ENCODE assay signal across 15 mouse cellular contexts in the genomic region with DNA sequence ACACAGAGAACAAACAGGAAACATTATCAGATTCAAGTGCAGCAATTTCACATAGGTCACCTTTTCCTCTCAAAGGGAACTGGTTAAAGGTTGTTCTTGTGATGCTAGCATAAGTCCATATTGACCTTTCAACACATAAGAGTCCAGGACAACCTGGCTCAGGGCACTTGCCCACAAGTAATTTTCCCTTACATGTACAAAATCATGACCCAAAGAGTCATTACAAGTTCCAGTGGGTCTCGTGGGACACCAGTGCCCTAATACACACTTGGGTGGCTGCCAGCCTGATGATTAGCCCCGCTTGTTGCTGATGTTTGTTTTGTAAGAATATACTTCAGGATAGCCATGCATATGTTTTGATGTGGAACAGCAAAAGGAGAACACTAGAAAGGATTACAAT.
DNase-seq lines count a peak whose midpoint lies in the region; ATAC-seq and TF ChIP-seq lines count a peak whose summit lies in the region.
"Had no signal": no experiment of that assay in that cellular context is flagged by ENCODE, and none has a peak within 500 bp of the region (broad histone marks: within the 10 kb centered on the region; RNA-seq: fewer than 3 reads in every experiment).

No protein-coding gene starts in this region.

- no peak overlapping the region for H3K4me2 ChIP-seq in heart, embryonic 11.5 days
- H3K4me2 ChIP-seq in lung, postnatal 0 days (replicated peaks; ENCODE audit: low read depth, low read length) = no peak overlapping the region
- no peak overlapping the region for H3K4me2 ChIP-seq in forebrain, embryonic 15.5 days (replicated peaks)
- H3K4me2 ChIP-seq: hindbrain, embryonic 14.5 days; lung, embryonic 15.5 days; midbrain, embryonic 13.5 days; neural tube, embryonic 12.5 days had no signal

- no peaks in the 10 kb centered on the region for H3K4me1 ChIP-seq in heart, embryonic 11.5 days (ENCODE audit: control insufficient read depth, insufficient read depth, low read length)
- H3K4me1 ChIP-seq in lung, postnatal 0 days (ENCODE audit: insufficient read depth, low read depth, low read length) = no peaks in the 10 kb centered on the region
- H3K4me1 ChIP-seq in forebrain, embryonic 15.5 days = peaks cover 16% of the 10 kb centered on the region
- H3K4me1 ChIP-seq in thymus, adult 2 months (replicated peaks; ENCODE audit: control insufficient read depth, insufficient read depth, low read length) = no peaks in the 10 kb centered on the region

- ATAC-seq in heart, embryonic 11.5 days (replicated peaks; ENCODE audit: insufficient number of reproducible peaks, low FRiP score, low TSS enrichment) = no peak
- no peak for ATAC-seq in lung, postnatal 0 days
- ATAC-seq in forebrain, embryonic 15.5 days (replicated peaks) = no peak
- ATAC-seq: forebrain, embryonic 14.5 days; midbrain, embryonic 13.5 days had no signal

- WGBS in heart, embryonic 11.5 days (ENCODE audit: insufficient replicate concordance) = 52% methylated on average over 2 of the region's 2 CpGs
- WGBS in lung, postnatal 0 days = 39% methylated on average over 2 of the region's 2 CpGs
- WGBS in forebrain, embryonic 15.5 days = 48% methylated on average over 2 of the region's 2 CpGs
- 90% methylated on average over 2 of the region's 2 CpGs for WGBS in thymus, adult 2 months

- no peaks in the 10 kb centered on the region for H3K9me3 ChIP-seq in heart, embryonic 11.5 days (replicated peaks; ENCODE audit: control insufficient read depth, low read length)
- H3K9me3 ChIP-seq in lung, postnatal 0 days (ENCODE audit: low read length) = no peaks in the 10 kb centered on the region
- no peaks in the 10 kb centered on the region for H3K9me3 ChIP-seq in forebrain, embryonic 15.5 days
- H3K9me3 ChIP-seq: lung, embryonic 15.5 days; midbrain, embryonic 13.5 days had no signal

- H3K9ac ChIP-seq in heart, embryonic 11.5 days (ENCODE audit: low read depth, low read length) = no peak overlapping the region
- no peak overlapping the region for H3K9ac ChIP-seq in lung, postnatal 0 days (replicated peaks; ENCODE audit: low read depth)
- H3K9ac ChIP-seq in forebrain, embryonic 15.5 days (replicated peaks) = no peak overlapping the region
- H3K9ac ChIP-seq: hindbrain, embryonic 14.5 days; lung, embryonic 15.5 days; midbrain, embryonic 13.5 days; neural tube, embryonic 12.5 days had no signal

- H3K27ac ChIP-seq in heart, embryonic 11.5 days (ENCODE audit: low read depth, low read length) = no peak overlapping the region
- H3K27ac ChIP-seq in lung, postnatal 0 days (ENCODE audit: low read length) = no peak overlapping the region
- no peak overlapping the region for H3K27ac ChIP-seq in forebrain, embryonic 15.5 days (replicated peaks)
- no peak overlapping the region for H3K27ac ChIP-seq in thymus, adult 2 months (ENCODE audit: control insufficient read depth, insufficient read depth, low read length)
- H3K27ac ChIP-seq: hindbrain, embryonic 14.5 days; layer of hippocampus, adult 2 months; lung, embryonic 15.5 days; midbrain, embryonic 13.5 days; neural tube, embryonic 12.5 days had no signal

- H3K4me3 ChIP-seq in heart, embryonic 11.5 days (ENCODE audit: low read depth, low read length) = no peak overlapping the region
- no peak overlapping the region for H3K4me3 ChIP-seq in lung, postnatal 0 days (ENCODE audit: low read depth, low read length)
- no peak overlapping the region for H3K4me3 ChIP-seq in forebrain, embryonic 15.5 days
- H3K4me3 ChIP-seq in thymus, adult 2 months (ENCODE audit: control insufficient read depth, insufficient read depth, low read length) = no peak overlapping the region
- H3K4me3 ChIP-seq: layer of hippocampus, adult 2 months; lung, embryonic 15.5 days; midbrain, embryonic 13.5 days; neural tube, embryonic 12.5 days had no signal

- no peak for TF ChIP-seq CTCF in lung, postnatal 0 days (IDR thresholded peaks at IDR 0.05)
- TF ChIP-seq CTCF in thymus, adult 2 months (IDR thresholded peaks at IDR 0.05; ENCODE audit: borderline replicate concordance, control insufficient read depth, extremely low read depth, insufficient read depth, low read length, poor library complexity) = no peak

- intact Hi-C loops in heart, postnatal 36 days (cut with DNase I) = no loop called here

- H3K36me3 ChIP-seq in heart, embryonic 11.5 days (ENCODE audit: control insufficient read depth, insufficient read depth, low read length) = peaks cover 2% of the 10 kb centered on the region; the same call in 1 of the 2 replicates
- no peaks in the 10 kb centered on the region for H3K36me3 ChIP-seq in lung, postnatal 0 days (ENCODE audit: insufficient read depth, low read length)
- no peaks in the 10 kb centered on the region for H3K36me3 ChIP-seq in forebrain, embryonic 15.5 days
- H3K36me3 ChIP-seq in thymus, adult 2 months (ENCODE audit: control insufficient read depth, insufficient read depth, low read length) = no peaks in the 10 kb centered on the region
- H3K36me3 ChIP-seq: lung, embryonic 15.5 days; neural tube, embryonic 12.5 days had no signal

- H3K27me3 ChIP-seq in heart, embryonic 11.5 days (ENCODE audit: control insufficient read depth, insufficient read depth, low read length) = no peaks in the 10 kb centered on the region
- H3K27me3 ChIP-seq in lung, postnatal 0 days (replicated peaks; ENCODE audit: insufficient read depth, low read length) = no peaks in the 10 kb centered on the region
- H3K27me3 ChIP-seq in forebrain, embryonic 15.5 days = no peaks in the 10 kb centered on the region
- no peaks in the 10 kb centered on the region for H3K27me3 ChIP-seq in thymus, adult 2 months (ENCODE audit: control insufficient read depth, insufficient read depth, low read length)
- H3K27me3 ChIP-seq: lung, embryonic 15.5 days; midbrain, embryonic 13.5 days had no signal

- peak; percentile 22 to 30 for DNase-seq in heart, adult 18-20 months
- DNase-seq in lung, postnatal 36 days = peak; percentile 3
- DNase-seq in lung, postnatal 0 days (ENCODE audit: low spot score) = no peak
- DNase-seq in heart, postnatal 36 days = peak; percentile 12 to 20
- no peak for DNase-seq in spleen, postnatal 4 days (ENCODE audit: low spot score in 2 of 2)
- DNase-seq in thymus, adult 2 months = no peak
- DNase-seq: cerebellum, adult 8-10 months had no signal

- TF ChIP-seq EP300 in lung, postnatal 0 days (IDR thresholded peaks at IDR 0.05) = no peak

- TF ChIP-seq POLR2A in thymus, adult 2 months (IDR thresholded peaks at IDR 0.05; ENCODE audit: control insufficient read depth, extremely low read depth, insufficient read depth, low read length, poor library complexity) = no peak

Comparison
In these comparisons a context has a peak if more than half of its experiments do, and no peak if none do; other contexts are left out.
1. DNase-seq: peak in heart, adult 18-20 months (2 of 2), lung, postnatal 36 days (single experiment) and heart, postnatal 36 days (2 of 2); none in lung, postnatal 0 days (single experiment), spleen, postnatal 4 days (0 of 2) and thymus, adult 2 months (single experiment).